Mouse (Mus musculus) stomach, embryonic 16.5 days (tissue): ENCODE measurements around the gene Casz1. TPM values are rescaled to one million over a fixed set of nuclear protein-coding genes. Genes with fewer than 3 reads are reported as not detected.

ENCODE experiments used
- ATAC-seq: fragments of 200-750 bp; cut with Nextera tagmentation; 2 replicates; pipeline ENCODE4 v1.8.0; 2017; ENCODE audit warnings: moderate number of reproducible peaks, moderate TSS enrichment; ENCODE audit not compliant: insufficient read depth, low FRiP score
- H3K27ac ChIP-seq: fragments of 300-500 bp; sonication (generic); 2 replicates; pipeline ENCODE4 v1.5.1; 2014; ENCODE audit warnings: low read length
- H3K27me3 ChIP-seq: fragments of 300-500 bp; sonication (generic); 2 replicates; pipeline ENCODE4 v1.6.1; 2014; ENCODE audit warnings: low read length, control low read depth, mixed read lengths; ENCODE audit not compliant: control insufficient read depth, insufficient read depth
- H3K36me3 ChIP-seq: fragments of 300-500 bp; sonication (generic); 2 replicates; pipeline ENCODE4 v1.6.1; 2014; ENCODE audit warnings: low read length; ENCODE audit not compliant: control insufficient read depth, insufficient read depth
- H3K4me1 ChIP-seq: fragments of 300-500 bp; sonication (generic); 2 replicates; pipeline ENCODE4 v1.6.1; 2014; ENCODE audit warnings: low read length, control low read depth, mixed read lengths; ENCODE audit not compliant: control insufficient read depth, insufficient read depth
- H3K4me2 ChIP-seq: fragments of 300-500 bp; sonication (generic); 2 replicates; pipeline ENCODE4 v1.6.1; 2014; ENCODE audit warnings: low read depth, low read length, mixed read lengths
- H3K4me3 ChIP-seq: fragments of 300-500 bp; sonication (generic); replicated peaks from 2 replicates; pipeline ENCODE4 v1.5.1; 2014; ENCODE audit warnings: mild to moderate bottlenecking, low read length
- H3K9ac ChIP-seq: fragments of 300-500 bp; sonication (generic); 2 replicates; pipeline ENCODE4 v1.6.1; 2014; ENCODE audit warnings: low read length
- H3K9me3 ChIP-seq: fragments of 300-500 bp; sonication (generic); replicated peaks from 2 replicates; pipeline ENCODE4 v1.6.1; 2016; ENCODE audit warnings: low read length, control low read depth; ENCODE audit not compliant: control insufficient read depth
- WGBS: fragments of 180-500 bp; shearing (Covaris S2); extraction: QIAGEN DNeasy Blood & Tissue Kit; methylation state at CpG from one replicate; pipeline ENCODE4 v1.1.7; 2014; 5-methylcytosine and 5-hydroxymethylcytosine counted together
- polyA plus RNA-seq: library from polyadenylated mRNA; unstranded; fragments of >200 nt; fragmentation: Nextera tagmentation; extraction: Ambion mirVana; gene quantifications from 2 replicates; pipeline ENCODE4 v1.2.1, GENCODE M21; 2015

Gene Casz1
- polyA plus RNA-seq, 1 experiment from 2014 or later, result 9.9 TPM

DNA sequence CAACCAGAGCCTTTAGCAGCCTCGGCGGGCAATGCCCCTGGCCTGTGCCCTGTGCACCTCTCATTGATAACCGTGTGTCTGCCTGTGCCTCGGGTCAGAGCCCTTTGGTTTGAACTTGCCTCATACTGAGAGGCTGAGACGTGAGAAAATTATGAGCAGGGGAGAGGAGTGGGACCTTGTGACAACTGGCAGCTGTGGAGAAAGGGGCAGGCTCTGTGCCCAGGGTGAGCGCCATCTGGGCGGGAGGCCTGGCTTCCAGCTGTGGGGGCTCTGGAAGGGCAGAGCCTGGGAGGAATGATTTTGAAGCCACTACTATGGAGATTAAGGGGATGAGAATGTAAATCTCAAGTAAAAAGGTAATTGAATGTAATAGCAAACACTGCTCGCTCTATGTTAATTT, 19.1 kb downstream of the Casz1 start:
- H3K36me3 ChIP-seq, result no peaks in the 10 kb centered on the region
- no peak overlapping the region for H3K27ac ChIP-seq
- no peak overlapping the region for H3K9ac ChIP-seq
- H3K4me3 ChIP-seq, result no peak overlapping the region
- H3K27me3 ChIP-seq, result no peaks in the 10 kb centered on the region
- H3K4me1 ChIP-seq, result peaks cover 12% of the 10 kb centered on the region; the same call in 1 of the 2 replicates
- H3K4me2 ChIP-seq, result no peak overlapping the region
- no peak for ATAC-seq
- WGBS, result 65% methylated on average over 8 of the region's 8 CpGs
- H3K9me3 ChIP-seq, result no peaks in the 10 kb centered on the region

DNA sequence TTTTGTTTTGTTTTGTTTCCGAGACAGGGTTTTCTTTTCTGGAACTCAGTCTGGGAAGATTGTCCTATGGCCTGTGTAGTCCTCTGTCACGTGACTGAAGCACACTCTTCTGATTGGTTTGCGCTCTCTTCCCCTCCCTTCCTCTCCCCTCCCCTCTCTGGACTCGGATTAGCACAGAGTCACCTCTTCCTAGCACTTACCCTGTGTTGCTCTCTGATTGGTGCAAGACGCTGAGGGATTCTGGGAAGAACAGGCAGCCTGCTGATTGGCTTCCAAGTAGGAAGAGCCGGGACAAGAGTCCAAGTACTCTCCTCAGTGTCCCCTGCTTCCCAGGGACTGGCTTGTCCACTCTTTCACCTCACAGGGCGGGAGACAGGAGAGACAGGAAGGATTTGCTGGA, 26.1 kb downstream of the Casz1 start:
- Histone ChIP-seq H3K27me3 (no peaks in the 10 kb centered on the region), H3K36me3 (no peaks in the 10 kb centered on the region), H3K9me3 (no peaks in the 10 kb centered on the region), H3K9ac (no peak overlapping the region), H3K4me1 (peaks cover 21% of the 10 kb centered on the region), H3K4me2 (no peak overlapping the region), H3K27ac (no peak overlapping the region), H3K4me3 (no peak overlapping the region)
- 59% methylated on average over 7 of the region's 7 CpGs for WGBS
- ATAC-seq, result no peak; the same call in 1 of the 2 replicates

DNA sequence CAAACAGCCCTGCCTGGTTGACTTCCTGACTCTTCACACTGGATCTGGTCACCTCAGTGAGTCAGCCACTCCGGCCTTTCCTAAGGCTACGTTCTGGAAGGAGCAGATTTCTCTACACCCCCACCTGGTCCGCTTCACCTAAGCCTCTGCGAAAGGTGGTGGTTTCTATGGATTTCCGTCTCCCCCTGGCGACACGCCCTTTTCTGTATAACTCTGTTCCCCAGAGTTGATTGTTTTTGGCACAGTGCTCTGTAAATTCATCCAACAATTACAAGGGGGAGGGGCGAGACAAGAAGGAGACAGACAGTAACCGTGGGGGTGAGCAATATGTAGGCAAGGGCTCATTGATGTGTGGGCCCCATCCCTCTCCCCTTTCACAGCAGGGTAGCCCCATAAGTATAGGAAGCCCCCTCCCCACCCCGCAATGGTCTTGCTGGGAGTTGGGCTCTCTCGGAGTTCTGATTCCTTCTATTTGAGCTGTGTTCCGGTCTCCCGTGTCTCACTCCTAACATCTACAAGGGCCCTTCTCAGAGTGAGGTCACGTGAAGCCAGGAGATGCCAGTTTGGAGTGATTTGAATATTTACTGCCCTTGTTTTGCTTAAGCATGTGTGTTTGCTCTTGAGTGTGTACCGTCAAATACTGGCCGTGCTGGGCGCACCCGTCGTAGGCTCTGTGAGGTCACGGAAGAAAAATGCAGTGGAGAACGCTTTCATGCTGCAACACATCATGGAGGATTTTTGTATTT, 29.2 kb downstream of the Casz1 start:
- Histone ChIP-seq H3K4me2 (0 out of 2 replicates have a peak overlapping the region, but pooled peaks have one; percentile 20), H3K27me3 (no peaks in the 10 kb centered on the region), H3K4me3 (no peak overlapping the region), H3K9ac (no peak overlapping the region), H3K9me3 (no peaks in the 10 kb centered on the region), H3K27ac (peak overlapping the region; percentile 66), H3K36me3 (no peaks in the 10 kb centered on the region), H3K4me1 (peaks cover 40% of the 10 kb centered on the region)
- WGBS, result 57% methylated on average over 21 of the region's 21 CpGs
- ATAC-seq, result peak; percentile 45

DNA sequence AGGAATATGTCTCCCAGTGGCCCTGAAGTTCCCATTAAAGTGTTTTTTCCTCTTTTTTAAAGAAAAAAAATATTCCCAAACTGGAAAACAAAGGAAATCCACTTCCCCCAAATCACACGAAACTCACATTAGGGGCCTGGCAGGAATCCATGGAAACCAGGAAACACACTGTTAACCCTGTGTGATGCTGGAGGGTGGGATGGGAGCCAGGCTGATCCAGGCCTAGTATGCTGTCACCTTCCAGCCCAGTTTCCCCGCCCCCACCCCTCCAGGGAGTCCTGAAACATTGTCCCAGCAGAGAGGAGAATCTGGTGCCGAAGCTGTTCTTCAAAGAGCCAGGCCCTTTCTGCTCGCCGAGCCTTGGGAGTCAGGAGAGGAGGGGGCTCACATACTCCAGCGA, 32.2 kb downstream of the Casz1 start:
- WGBS, result 33% methylated on average over 6 of the region's 6 CpGs
- Histone ChIP-seq H3K4me1 (peaks cover 40% of the 10 kb centered on the region), H3K36me3 (no peaks in the 10 kb centered on the region), H3K27me3 (no peaks in the 10 kb centered on the region), H3K4me2 (no peak overlapping the region), H3K9ac (peak overlapping the region; percentile 12), H3K4me3 (no peak overlapping the region), H3K27ac (peak overlapping the region; percentile 70), H3K9me3 (no peaks in the 10 kb centered on the region)
- ATAC-seq, result no peak

DNA sequence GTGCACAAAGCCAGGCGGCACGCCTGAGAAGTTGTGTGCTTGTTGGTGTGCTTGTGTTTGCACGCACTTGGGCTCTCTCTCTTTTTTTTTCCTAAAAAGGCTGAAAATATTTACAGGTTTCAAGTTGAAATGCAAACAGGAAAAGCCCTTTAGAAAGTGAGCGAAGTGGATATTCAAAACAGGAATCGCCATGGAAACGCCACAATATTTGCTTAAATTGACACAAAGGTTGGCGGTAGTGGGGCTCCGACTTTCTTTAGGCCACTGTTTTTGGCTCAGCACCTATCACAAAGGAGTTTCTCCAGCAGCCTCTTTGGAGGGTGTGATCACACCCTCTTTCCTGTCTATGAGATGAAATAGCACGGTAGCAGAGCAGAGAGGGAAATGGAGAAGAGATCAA, 32.8 kb downstream of the Casz1 start:
- no peaks in the 10 kb centered on the region for H3K9me3 ChIP-seq
- peaks cover 40% of the 10 kb centered on the region for H3K4me1 ChIP-seq
- no peaks in the 10 kb centered on the region for H3K36me3 ChIP-seq
- no peaks in the 10 kb centered on the region for H3K27me3 ChIP-seq
- H3K27ac ChIP-seq, result peak overlapping the region; percentile 57
- ATAC-seq, result no peak
- H3K4me2 ChIP-seq, result no peak overlapping the region
- peak overlapping the region; percentile 12 for H3K9ac ChIP-seq
- H3K4me3 ChIP-seq, result no peak overlapping the region
- WGBS, result 36% methylated on average over 9 of the region's 9 CpGs

DNA sequence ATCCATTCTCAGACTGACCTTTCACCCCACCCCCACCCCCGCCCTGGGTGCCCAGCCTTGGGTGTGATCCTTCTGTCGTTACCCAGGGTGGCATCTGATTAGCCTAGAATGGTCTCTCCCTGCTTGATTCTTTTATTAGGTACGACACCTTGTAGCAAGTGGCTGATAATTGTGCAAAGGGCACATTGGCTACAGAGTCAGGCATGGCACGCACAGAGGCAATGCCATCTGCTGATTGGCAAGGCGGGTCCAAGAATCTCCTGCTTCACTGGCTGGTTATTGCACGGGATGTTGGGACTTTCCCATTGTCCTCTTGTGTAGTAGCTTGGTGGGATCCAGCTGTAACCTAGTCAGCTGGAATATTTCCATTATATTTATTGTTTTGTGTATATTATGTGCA, 33.4 kb downstream of the Casz1 start:
- H3K4me1 ChIP-seq, result peaks cover 40% of the 10 kb centered on the region

DNA sequence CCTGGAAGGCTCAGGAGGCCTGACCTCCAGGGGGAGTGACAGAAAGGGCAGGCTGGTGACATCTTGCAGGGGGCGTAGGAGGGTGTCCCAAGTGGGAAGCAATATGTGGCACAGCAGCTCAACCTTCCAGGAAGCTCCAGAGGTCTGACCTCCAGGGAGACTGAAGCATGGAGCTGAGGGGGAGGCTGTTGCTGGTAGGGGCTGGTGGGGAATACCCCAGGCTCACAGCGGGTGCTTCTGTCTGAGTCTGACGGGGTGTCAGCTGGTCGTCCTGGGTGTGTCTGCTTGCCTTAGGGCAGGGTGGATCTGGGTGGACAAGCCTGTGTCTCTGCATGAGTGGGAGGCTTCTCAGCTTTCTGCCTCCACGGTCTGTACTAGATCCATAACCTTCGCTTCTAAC, 38.1 kb downstream of the Casz1 start:
- 53% methylated on average over 6 of the region's 6 CpGs for WGBS
- Histone ChIP-seq H3K4me2 (no peak overlapping the region), H3K36me3 (no peaks in the 10 kb centered on the region), H3K27ac (no peak overlapping the region), H3K4me1 (peaks cover 9% of the 10 kb centered on the region), H3K27me3 (no peaks in the 10 kb centered on the region), H3K9me3 (no peaks in the 10 kb centered on the region), H3K9ac (no peak overlapping the region), H3K4me3 (no peak overlapping the region)
- ATAC-seq, result no peak

More for the DNA sequence above, 33.4 kb downstream of the Casz1 start:
- no peaks in the 10 kb centered on the region for H3K9me3 ChIP-seq
- no peak for ATAC-seq
- H3K27me3 ChIP-seq, result no peaks in the 10 kb centered on the region
- 0 out of 2 replicates have a peak overlapping the region, but pooled peaks have one; percentile 12 for H3K9ac ChIP-seq
- H3K36me3 ChIP-seq, result no peaks in the 10 kb centered on the region
- H3K4me2 ChIP-seq, result no peak overlapping the region
- no peak overlapping the region for H3K4me3 ChIP-seq
- WGBS, result 66% methylated on average over 6 of the region's 6 CpGs
- 0 out of 2 replicates have a peak overlapping the region, but pooled peaks have one; percentile 57 for H3K27ac ChIP-seq

DNA sequence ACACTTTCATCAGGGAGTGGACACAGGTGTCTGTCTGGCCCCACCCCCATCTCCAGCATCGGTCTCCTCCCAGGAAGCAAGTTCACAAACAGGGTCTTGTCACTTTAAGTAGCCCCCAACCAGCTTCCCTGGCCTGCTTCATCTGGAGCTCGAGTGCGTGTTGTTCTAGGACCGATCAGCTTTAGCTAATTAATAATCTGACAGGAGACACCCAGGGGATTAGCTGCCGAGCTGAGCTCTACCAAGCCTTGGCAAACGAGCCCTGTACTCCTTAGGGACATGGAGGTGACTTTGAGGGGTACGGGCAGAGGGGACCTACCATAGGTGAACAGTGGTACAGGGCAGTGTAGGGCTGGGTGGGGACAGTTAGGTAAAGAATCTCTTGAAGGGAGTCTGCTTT, 40.7 kb downstream of the Casz1 start:
- H3K27me3 ChIP-seq, result no peaks in the 10 kb centered on the region
- ATAC-seq, result no peak
- no peak overlapping the region for H3K4me2 ChIP-seq
- H3K4me3 ChIP-seq, result no peak overlapping the region
- no peaks in the 10 kb centered on the region for H3K9me3 ChIP-seq
- no peak overlapping the region for H3K27ac ChIP-seq
- 42% methylated on average over 7 of the region's 7 CpGs for WGBS
- H3K4me1 ChIP-seq, result peaks cover 4% of the 10 kb centered on the region
- no peak overlapping the region for H3K9ac ChIP-seq
- no peaks in the 10 kb centered on the region for H3K36me3 ChIP-seq

DNA sequence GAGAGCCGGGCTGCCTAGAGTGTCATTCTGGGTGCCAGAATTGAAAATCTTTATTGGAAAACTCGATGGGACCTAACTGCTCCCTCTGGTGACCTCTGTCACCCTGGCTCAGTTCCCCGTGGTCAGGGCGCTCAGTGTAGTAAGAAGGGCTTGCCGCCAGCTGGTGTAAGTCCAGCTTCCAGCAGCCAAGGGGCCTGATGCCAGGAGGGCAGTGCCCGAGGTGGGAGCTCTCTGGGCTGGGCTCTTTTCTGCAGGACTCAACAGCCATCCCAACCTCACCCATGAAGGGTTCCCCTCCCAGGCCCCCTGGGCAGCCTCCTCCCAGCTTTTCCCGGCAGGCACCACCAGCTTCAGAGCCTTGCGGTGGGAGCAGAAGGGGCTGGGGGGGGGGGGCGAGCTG, 42.0 kb downstream of the Casz1 start:
- Histone ChIP-seq H3K9ac (0 out of 2 replicates have a peak overlapping the region, but pooled peaks have one; percentile 12), H3K9me3 (no peaks in the 10 kb centered on the region), H3K4me1 (peaks cover 4% of the 10 kb centered on the region), H3K4me3 (no peak overlapping the region), H3K36me3 (no peaks in the 10 kb centered on the region), H3K27ac (no peak overlapping the region), H3K27me3 (no peaks in the 10 kb centered on the region), H3K4me2 (peak overlapping the region; percentile 36)
- WGBS, result 38% methylated on average over 9 of the region's 9 CpGs
- ATAC-seq, result no peak
